Mouse (Mus musculus) c-Kit-positive CD71-positive TER-119-negative erythroid progenitor cells, embryonic 14.5 days (primary cell): ENCODE data around the gene Slc17a5.
A peak's percentile ranks its signal among the peaks of the same experiment; 100 is the strongest.

Source experiments
- DNase-seq: peaks from one replicate; pipeline ENCODE4 v3.0.0-alpha.2; 2013; ENCODE audit warnings: low read depth

The Slc17a5 gene

GRCm38 (mm10) chr9:78587914-78588313, at the start of gene Slc17a5:
Slc17a5 (minus strand) TSS chr9:78588041.
- DNase-seq: peak; percentile 97

GRCm38 (mm10) chr9:78633976-78634375, 46.1 kb upstream of the Slc17a5 start:
- no peak for DNase-seq

- DNase-seq: no peak
Observed at GRCm38 (mm10) chr9:78631755-78632434, 44.1 kb upstream of the Slc17a5 start.

- no peak for DNase-seq
Observed at GRCm38 (mm10) chr9:78629991-78630390, 42.1 kb upstream of the Slc17a5 start.

- DNase-seq: no peak
Observed at GRCm38 (mm10) chr9:78623301-78623747, 35.5 kb upstream of the Slc17a5 start.

- DNase-seq: no peak
Observed at GRCm38 (mm10) chr9:78619285-78619684, 31.4 kb upstream of the Slc17a5 start.

GRCm38 (mm10) chr9:78615401-78616021, 27.7 kb upstream of the Slc17a5 start, which contains the start of gene Cd109:
Cd109 (plus strand) TSS chr9:78615546.
- DNase-seq: no peak

- no peak for DNase-seq
Observed at GRCm38 (mm10) chr9:78614201-78614600, 26.4 kb upstream of the Slc17a5 start.

- no peak for DNase-seq
Observed at GRCm38 (mm10) chr9:78601046-78601730, 13.3 kb upstream of the Slc17a5 start.

- no peak for DNase-seq
Observed at GRCm38 (mm10) chr9:78599927-78600326, 12.1 kb upstream of the Slc17a5 start.

GRCm38 (mm10) chr9:78596834-78597233, 9.0 kb upstream of the Slc17a5 start:
- peak; percentile 34 for DNase-seq

- DNase-seq: no peak
Observed at GRCm38 (mm10) chr9:78595769-78596555, 8.1 kb upstream of the Slc17a5 start.

- peak; percentile 51 for DNase-seq
Observed at GRCm38 (mm10) chr9:78595257-78595656, 7.4 kb upstream of the Slc17a5 start.

GRCm38 (mm10) chr9:78590471-78590870, 2.6 kb upstream of the Slc17a5 start:
- DNase-seq: no peak

GRCm38 (mm10) chr9:78588411-78589033, 681 bp upstream of the Slc17a5 start:
- peak; percentile 22 for DNase-seq

- DNase-seq: peak; percentile 34
Observed at GRCm38 (mm10) chr9:78587218-78587883, 490 bp downstream of the Slc17a5 start.

GRCm38 (mm10) chr9:78579644-78580396, 8.0 kb downstream of the Slc17a5 start:
- no peak for DNase-seq

- DNase-seq: no peak
Observed at GRCm38 (mm10) chr9:78578824-78579223, 9.0 kb downstream of the Slc17a5 start.

- no peak for DNase-seq
Observed at GRCm38 (mm10) chr9:78576466-78576865, 11.4 kb downstream of the Slc17a5 start.

- DNase-seq: no peak
Observed at GRCm38 (mm10) chr9:78569934-78570333, 17.9 kb downstream of the Slc17a5 start.
